Mouse (Mus musculus): ENCODE results near the gene Kdelr3.

DNA sequence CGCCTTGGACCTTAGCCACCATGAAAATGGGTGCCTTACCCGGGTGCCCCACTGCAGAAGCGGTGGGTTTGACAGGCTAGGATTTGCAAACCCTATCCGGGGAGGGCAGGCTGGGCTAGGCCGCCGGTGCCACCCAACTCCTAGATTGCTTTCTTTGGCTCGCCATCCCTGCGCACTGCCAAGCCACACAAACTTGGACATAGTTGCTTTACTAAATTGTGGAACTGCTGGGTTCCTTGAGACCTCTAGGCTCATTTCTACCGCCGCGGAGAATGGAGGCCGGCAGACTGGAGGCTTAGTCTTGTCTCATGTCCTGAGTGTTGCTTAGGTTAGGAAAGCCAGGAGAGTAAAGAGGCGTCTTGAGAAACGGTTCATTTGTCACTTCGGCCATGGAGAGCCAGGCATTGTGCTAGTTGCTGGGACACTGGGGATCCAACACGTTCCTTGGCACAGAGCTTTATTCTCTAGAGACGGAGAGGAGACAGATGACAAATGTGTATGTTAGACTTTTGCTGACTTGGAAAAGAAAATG lies 31.1 kb downstream of the Kdelr3 start:
- TF ChIP-seq CTCF (IDR thresholded peaks at IDR 0.05; ENCODE audit: low read depth) (no peak), EP300 (optimal IDR thresholded peaks at IDR 0.05) (no peak)
